ENCODE assay signal across 8 mouse cellular contexts in the genomic region with DNA sequence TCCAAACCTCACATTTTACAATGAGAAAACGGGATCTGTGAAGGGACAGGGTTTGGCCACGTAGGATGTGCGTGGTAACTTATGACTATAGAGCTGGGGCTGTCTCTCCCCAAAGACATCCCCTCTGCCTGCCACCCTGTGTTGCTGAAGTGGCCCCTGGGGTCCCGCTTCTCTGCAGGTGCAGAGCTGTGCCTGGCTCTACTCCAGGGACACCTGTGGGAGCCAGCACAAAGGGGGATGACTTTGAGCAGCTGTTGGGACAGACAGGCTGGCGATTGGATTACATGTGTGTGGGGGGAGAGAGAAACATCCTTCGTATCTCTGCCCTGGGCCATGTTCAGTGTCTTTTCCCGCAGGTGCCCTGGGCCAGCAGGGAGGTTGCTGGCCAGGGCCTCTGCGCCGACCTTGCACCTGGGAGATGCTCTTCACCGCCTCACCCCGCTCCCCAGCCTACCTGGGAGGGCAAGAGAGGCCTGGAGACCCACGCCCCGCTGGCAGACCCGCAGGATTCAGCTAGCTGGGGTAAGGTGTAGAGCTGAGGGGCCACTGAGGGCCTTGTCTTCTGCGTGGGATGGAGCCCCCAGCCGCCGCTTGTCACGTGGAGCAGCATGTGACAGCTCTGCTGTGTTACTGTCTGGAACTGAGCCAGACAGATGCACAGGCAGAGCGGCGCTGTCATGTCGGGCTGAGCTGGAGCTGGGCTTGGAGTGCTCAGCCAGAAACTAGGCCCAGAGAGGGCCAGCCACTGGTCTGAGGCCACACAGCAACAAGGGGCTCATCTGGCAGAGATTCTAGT. TPM values are rescaled to one million over a fixed set of nuclear protein-coding genes. Genes with fewer than 3 reads are reported as not detected.
DNase-seq lines count a peak whose midpoint lies in the region; ATAC-seq and TF ChIP-seq lines count a peak whose summit lies in the region.

No protein-coding gene starts in this region.

- TF ChIP-seq POLR2A in heart, adult 2 months (IDR thresholded peaks at IDR 0.05; ENCODE audit: insufficient read depth, low read depth, low read length): no peak

- no peaks in the 10 kb centered on the region for H3K27me3 ChIP-seq in heart, adult 2 months (ENCODE audit: control insufficient read depth, insufficient read depth, low read length)
- peaks cover 6% of the 10 kb centered on the region for H3K27me3 ChIP-seq in neural tube, embryonic 13.5 days
- H3K27me3 ChIP-seq in intestine, embryonic 16.5 days (replicated peaks; ENCODE audit: control insufficient read depth, insufficient read depth, low read length): no peaks in the 10 kb centered on the region

- H3K4me3 ChIP-seq in heart, adult 2 months: no peak overlapping the region
- H3K4me3 ChIP-seq in neural tube, embryonic 13.5 days: no peak overlapping the region
- no peak overlapping the region for H3K4me3 ChIP-seq in intestine, embryonic 16.5 days (ENCODE audit: low read length)

- no peak for TF ChIP-seq EP300 in heart, adult 2 months (IDR thresholded peaks at IDR 0.05; ENCODE audit: insufficient read depth, low read depth, low read length)

- intact Hi-C loops in heart, adult 2 months (cut with DNase I): loop anchor here (5.0 kb wide), 1 partner anchor 78 kb away; the partner anchor contains the start of gene Chka
- intact Hi-C loops in heart, postnatal 14 days (cut with DNase I): no loop called here

- H3K9ac ChIP-seq in heart, adult 2 months (ENCODE audit: low read depth, low read length): peak overlapping the region; percentile 22; the same call in 1 of the 2 replicates
- H3K9ac ChIP-seq in neural tube, embryonic 13.5 days: no peak overlapping the region
- H3K9ac ChIP-seq in intestine, embryonic 16.5 days (ENCODE audit: low read depth, low read length): peak overlapping the region; percentile 25; the same call in 1 of the 2 replicates

- H3K36me3 ChIP-seq in heart, adult 2 months (ENCODE audit: control insufficient read depth, insufficient read depth, low read length): no peaks in the 10 kb centered on the region
- no peaks in the 10 kb centered on the region for H3K36me3 ChIP-seq in neural tube, embryonic 13.5 days
- no peaks in the 10 kb centered on the region for H3K36me3 ChIP-seq in intestine, embryonic 16.5 days (ENCODE audit: control insufficient read depth, insufficient read depth, low read length)

- WGBS in heart, adult 2 months: 51% methylated on average over 21 of the region's 21 CpGs
- 75% methylated on average over 21 of the region's 21 CpGs for WGBS in neural tube, embryonic 13.5 days
- WGBS in intestine, embryonic 16.5 days: 66% methylated on average over 21 of the region's 21 CpGs

- H3K9me3 ChIP-seq in neural tube, embryonic 13.5 days: no peaks in the 10 kb centered on the region
- H3K9me3 ChIP-seq in intestine, embryonic 16.5 days (ENCODE audit: control insufficient read depth, low read length): no peaks in the 10 kb centered on the region

- peaks cover 20% of the 10 kb centered on the region for H3K4me1 ChIP-seq in heart, adult 2 months (ENCODE audit: control insufficient read depth, insufficient read depth, low read length)
- peaks cover 31% of the 10 kb centered on the region for H3K4me1 ChIP-seq in neural tube, embryonic 13.5 days (replicated peaks)
- peaks cover 19% of the 10 kb centered on the region for H3K4me1 ChIP-seq in intestine, embryonic 16.5 days (ENCODE audit: control insufficient read depth, insufficient read depth, low read length)

- peak; percentile 12; the same call in 1 of the 2 replicates for ATAC-seq in neural tube, embryonic 13.5 days (ENCODE audit: low read depth)
- ATAC-seq in intestine, embryonic 16.5 days: no peak

- no peak overlapping the region for H3K4me2 ChIP-seq in neural tube, embryonic 13.5 days
- no peak overlapping the region for H3K4me2 ChIP-seq in intestine, embryonic 16.5 days (ENCODE audit: low read depth, low read length)

- H3K79me2 ChIP-seq in heart, adult 2 months (replicated peaks; ENCODE audit: control insufficient read depth, insufficient read depth, low read length): no peaks in the 10 kb centered on the region

- peak overlapping the region; percentile 84 for H3K27ac ChIP-seq in heart, adult 2 months
- H3K27ac ChIP-seq in neural tube, embryonic 13.5 days (replicated peaks): peak overlapping the region; percentile 68
- H3K27ac ChIP-seq in intestine, embryonic 16.5 days (ENCODE audit: low read length): peak overlapping the region; percentile 75

- TF ChIP-seq CTCF in heart, adult 2 months (IDR thresholded peaks at IDR 0.05): no peak

- peak; percentile 26 to 39 for DNase-seq in heart, adult 2 months
- no peak for DNase-seq in heart, postnatal 14 days
- no peak for DNase-seq in neural tube, embryonic 10.5 days (ENCODE audit: extremely low spot score, low spot score)
- DNase-seq in thymus, postnatal 10 days (ENCODE audit: low spot score in 2 of 2): peak; percentile 51 to 57
- no peak for DNase-seq in left cerebral cortex, adult 8-10 months (ENCODE audit: low spot score in 2 of 2)
- no peak for DNase-seq in cerebellum, postnatal 10 days

RNA-seq across cellular contexts. Expression of gene Aldh3b1, which starts 0.9 kb away (rescaled TPM):
- 1 to 10 TPM; 1.6 to 1.7 TPM for total RNA-seq in heart, adult 2 months (2021)
- polyA plus RNA-seq in heart, adult 2 months (2012; rRNA removed): 3.1 and 4.8 TPM in 2 replicates
- total RNA-seq in heart, postnatal 14 days (2021): 1 to 10 TPM; 2.6 to 3.2 TPM
- 1.9 and 2.2 TPM in 2 replicates for polyA plus RNA-seq in neural tube, embryonic 13.5 days (2015; fragmentation: Nextera tagmentation; extraction: Ambion mirVana)
- 4.2 TPM in 2 replicates for polyA plus RNA-seq in intestine, embryonic 16.5 days (2015; fragmentation: Nextera tagmentation; extraction: Ambion mirVana)
- 1 to 10 TPM; 3.4 to 5.5 (median 5.1) TPM for total RNA-seq in left cerebral cortex, adult 8-10 months (2022)

RNA-seq across cellular contexts. Expression of gene Unc93b1, which starts 4.5 kb away (rescaled TPM):
- total RNA-seq in heart, adult 2 months (2021): 10 to 100 TPM; 17.5 to 18.3 TPM
- 38.1 and 45.5 TPM in 2 replicates for polyA plus RNA-seq in heart, adult 2 months (2012; rRNA removed)
- total RNA-seq in heart, postnatal 14 days (2021): 10 to 100 TPM; 21.7 to 21.9 TPM
- 11.8 and 13.5 TPM in 2 replicates for polyA plus RNA-seq in neural tube, embryonic 13.5 days (2015; fragmentation: Nextera tagmentation; extraction: Ambion mirVana)
- polyA plus RNA-seq in intestine, embryonic 16.5 days (2015; fragmentation: Nextera tagmentation; extraction: Ambion mirVana): 27.0 and 29.8 TPM in 2 replicates
- total RNA-seq in left cerebral cortex, adult 8-10 months (2022): 10 to 100 TPM; 13.4 to 30.8 (median 20.0) TPM

RNA-seq across cellular contexts. Expression of gene Ndufs8, which starts 17.9 kb away (rescaled TPM):
- 100 to 1,000 TPM; 438 to 511 TPM for total RNA-seq in heart, adult 2 months (2021)
- 761 and 809 TPM in 2 replicates for polyA plus RNA-seq in heart, adult 2 months (2012; rRNA removed)
- total RNA-seq in heart, postnatal 14 days (2021): 100 to 1,000 TPM; 438 to 441 TPM
- 286 and 302 TPM in 2 replicates for polyA plus RNA-seq in neural tube, embryonic 13.5 days (2015; fragmentation: Nextera tagmentation; extraction: Ambion mirVana)
- 412 and 424 TPM in 2 replicates for polyA plus RNA-seq in intestine, embryonic 16.5 days (2015; fragmentation: Nextera tagmentation; extraction: Ambion mirVana)
- total RNA-seq in left cerebral cortex, adult 8-10 months (2022): 100 to 1,000 TPM; 136 to 159 (median 145) TPM

RNA-seq across cellular contexts. Expression of gene Tcirg1, which starts 23.5 kb away (rescaled TPM):
- 10 to 100 TPM in 1 of 2 experiments, 1 to 10 TPM in 1; 7.4 to 12.4 TPM for total RNA-seq in heart, adult 2 months (2021)
- polyA plus RNA-seq in heart, adult 2 months (2012; rRNA removed): 47.7 and 50.5 TPM in 2 replicates
- 10 to 100 TPM; 16.0 to 20.4 TPM for total RNA-seq in heart, postnatal 14 days (2021)
- polyA plus RNA-seq in neural tube, embryonic 13.5 days (2015; fragmentation: Nextera tagmentation; extraction: Ambion mirVana): 18.4 and 18.9 TPM in 2 replicates
- polyA plus RNA-seq in intestine, embryonic 16.5 days (2015; fragmentation: Nextera tagmentation; extraction: Ambion mirVana): 73.3 and 84.5 TPM in 2 replicates
- 10 to 100 TPM; 14.9 to 26.1 (median 21.5) TPM for total RNA-seq in left cerebral cortex, adult 8-10 months (2022)

RNA-seq across cellular contexts. Expression of gene Aldh3b3, which starts 28.0 kb away (rescaled TPM):
- total RNA-seq in heart, adult 2 months (2021): under 1 TPM; 0.39 to 0.61 TPM
- 2.8 and 5.4 TPM in 2 replicates for polyA plus RNA-seq in heart, adult 2 months (2012; rRNA removed)
- total RNA-seq in heart, postnatal 14 days (2021): under 1 TPM; 0.12 to 0.31 TPM
- polyA plus RNA-seq in neural tube, embryonic 13.5 days (2015; fragmentation: Nextera tagmentation; extraction: Ambion mirVana): not detected in 2 replicates
- not detected in 2 replicates for polyA plus RNA-seq in intestine, embryonic 16.5 days (2015; fragmentation: Nextera tagmentation; extraction: Ambion mirVana)
- under 1 TPM in 2 of 4 experiments, not detected in 2; 0.44 to 0.50 TPM for total RNA-seq in left cerebral cortex, adult 8-10 months (2022)

Comparison
In these comparisons a context has a peak if more than half of its experiments do, and no peak if none do; other contexts are left out.
1. DNase-seq: peak in heart, adult 2 months (2 of 2) and thymus, postnatal 10 days (2 of 2); none in heart, postnatal 14 days (0 of 2), neural tube, embryonic 10.5 days (single experiment), left cerebral cortex, adult 8-10 months (0 of 2) and cerebellum, postnatal 10 days (0 of 2).
2. Peak in every context shown above with its lines, with median percentiles within 50 percentile points of each other: H3K27ac ChIP-seq.